Mouse (Mus musculus): ENCODE results near the gene Hemgn. TPM values are rescaled to one million over a fixed set of nuclear protein-coding genes. Genes with fewer than 3 reads are reported as not detected.

The Hemgn gene
- polyA plus RNA-seq, 1 experiment from 2014 or later, result 13.5 TPM

DNA sequence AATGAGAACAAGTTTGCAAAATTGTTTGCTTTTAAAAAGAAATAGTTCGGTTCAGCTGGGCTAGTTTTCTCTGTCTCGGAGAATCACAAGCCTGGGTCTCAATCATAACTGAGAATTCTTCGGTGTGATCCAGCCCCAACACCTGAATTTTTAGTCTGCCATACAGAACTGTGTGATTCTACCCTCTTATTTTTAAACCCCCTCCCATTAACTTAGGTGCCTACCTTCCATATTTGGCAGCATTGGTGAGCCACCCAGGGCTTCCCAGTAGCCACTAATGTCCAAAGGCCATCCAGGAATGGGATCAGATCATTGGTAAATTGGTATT is 67.6 kb downstream of the Hemgn start:
- Histone ChIP-seq H3K9me3 (ENCODE audit: control insufficient read depth, low read length) (no peaks in the 10 kb centered on the region), H3K4me2 (ENCODE audit: low read depth, severe bottlenecking) (no peak overlapping the region), H3K27ac (replicated peaks; ENCODE audit: low read depth, low read length) (no peak overlapping the region), H3K4me1 (ENCODE audit: control insufficient read depth, insufficient read depth, low read length) (no peaks in the 10 kb centered on the region), H3K27me3 (ENCODE audit: control insufficient read depth, insufficient read depth, low read length) (peaks cover 91% of the 10 kb centered on the region), H3K9ac (ENCODE audit: low read length) (no peak overlapping the region), H3K36me3 (ENCODE audit: control insufficient read depth, insufficient read depth, low read length) (no peaks in the 10 kb centered on the region), H3K4me3 (ENCODE audit: low read depth, low read length) (no peak overlapping the region)
- peak; percentile 36 for DNase-seq (ENCODE audit: low spot score)
- WGBS, result 20% methylated on average over 3 of the region's 3 CpGs
- no peak for ATAC-seq (ENCODE audit: insufficient number of reproducible peaks, low FRiP score, low TSS enrichment, low read depth)

DNA sequence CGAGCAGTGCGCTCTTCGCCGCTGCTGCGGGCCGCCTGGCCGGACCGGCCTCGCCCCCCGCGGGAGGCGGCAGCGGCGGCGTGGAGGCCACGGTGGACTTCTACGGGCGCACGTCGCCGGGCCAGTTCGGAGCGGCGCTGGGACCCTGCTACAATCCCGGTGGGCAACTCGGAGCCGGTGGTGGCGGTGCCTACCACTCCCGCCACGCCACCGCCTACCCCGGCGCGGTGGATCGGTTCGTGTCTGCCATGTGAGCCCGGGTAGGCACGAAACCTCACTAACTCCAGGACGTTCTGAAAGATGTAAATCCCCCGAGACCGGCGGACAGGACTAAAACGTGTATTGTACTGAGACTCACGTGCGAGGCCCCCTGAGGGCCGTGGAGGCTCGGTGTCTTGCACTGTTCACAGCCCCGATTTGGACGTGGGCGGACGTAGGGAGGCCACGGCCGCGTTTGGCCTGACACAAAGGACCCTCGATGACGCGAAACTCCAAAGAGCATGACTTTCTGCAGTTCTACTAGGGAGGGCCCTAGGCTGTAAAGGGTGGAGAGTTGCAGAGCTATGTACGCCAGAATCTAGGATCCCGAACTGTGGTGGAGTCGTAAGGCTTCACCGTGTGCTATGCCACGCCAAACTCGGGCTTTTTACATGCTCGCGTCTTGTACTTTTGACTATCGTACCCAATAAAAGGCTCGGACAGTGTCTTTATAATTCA is 68.1 kb downstream of the Hemgn start:
- Histone ChIP-seq H3K9me3 (ENCODE audit: control insufficient read depth, low read length) (no peaks in the 10 kb centered on the region), H3K4me2 (ENCODE audit: low read depth, severe bottlenecking) (0 out of 2 replicates have a peak overlapping the region, but pooled peaks have one; percentile 31), H3K27ac (replicated peaks; ENCODE audit: low read depth, low read length) (no peak overlapping the region), H3K9ac (ENCODE audit: low read length) (no peak overlapping the region), H3K4me3 (ENCODE audit: low read depth, low read length) (no peak overlapping the region), H3K36me3 (ENCODE audit: control insufficient read depth, insufficient read depth, low read length) (no peaks in the 10 kb centered on the region), H3K4me1 (ENCODE audit: control insufficient read depth, insufficient read depth, low read length) (no peaks in the 10 kb centered on the region), H3K27me3 (ENCODE audit: control insufficient read depth, insufficient read depth, low read length) (peaks cover 92% of the 10 kb centered on the region)
- no peak for ATAC-seq (ENCODE audit: insufficient number of reproducible peaks, low FRiP score, low TSS enrichment, low read depth)
- peak; percentile 60 for DNase-seq (ENCODE audit: low spot score)
- WGBS, result 4% methylated on average over 66 of the region's 67 CpGs

DNA sequence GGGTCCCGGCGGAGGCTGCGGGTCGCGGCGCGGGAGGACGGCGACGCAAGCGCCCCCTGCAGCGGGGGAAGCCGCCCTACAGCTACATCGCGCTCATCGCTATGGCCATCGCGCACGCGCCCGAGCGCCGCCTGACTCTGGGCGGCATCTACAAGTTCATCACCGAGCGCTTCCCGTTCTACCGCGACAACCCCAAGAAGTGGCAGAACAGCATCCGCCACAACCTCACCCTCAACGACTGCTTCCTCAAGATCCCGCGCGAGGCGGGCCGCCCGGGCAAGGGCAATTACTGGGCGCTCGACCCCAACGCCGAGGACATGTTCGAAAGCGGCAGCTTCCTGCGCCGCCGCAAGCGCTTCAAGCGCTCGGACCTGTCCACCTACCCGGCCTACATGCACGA is 69.0 kb downstream of the Hemgn start:
- peak; percentile 66 for DNase-seq (ENCODE audit: low spot score)
- no peaks in the 10 kb centered on the region for H3K36me3 ChIP-seq (ENCODE audit: control insufficient read depth, insufficient read depth, low read length)
- peak overlapping the region; percentile 20 for H3K4me3 ChIP-seq (ENCODE audit: low read depth, low read length)
- H3K9me3 ChIP-seq (ENCODE audit: control insufficient read depth, low read length), result no peaks in the 10 kb centered on the region
- H3K4me2 ChIP-seq (ENCODE audit: low read depth, severe bottlenecking), result peak overlapping the region; percentile 31
- no peaks in the 10 kb centered on the region for H3K4me1 ChIP-seq (ENCODE audit: control insufficient read depth, insufficient read depth, low read length)
- ATAC-seq (ENCODE audit: insufficient number of reproducible peaks, low FRiP score, low TSS enrichment, low read depth), result no peak
- peaks cover 94% of the 10 kb centered on the region for H3K27me3 ChIP-seq (ENCODE audit: control insufficient read depth, insufficient read depth, low read length)
- 1% methylated on average over 28 of the region's 51 CpGs for WGBS
- H3K9ac ChIP-seq (ENCODE audit: low read length), result no peak overlapping the region
- H3K27ac ChIP-seq (replicated peaks; ENCODE audit: low read depth, low read length), result no peak overlapping the region

Other genes starting within 250 kb of the Hemgn start
- 26.1 and 27.3 TPM in 2 replicates for gene Xpa, start 217.2 kb downstream of the Hemgn start, polyA plus RNA-seq (2014; fragmentation: Nextera tagmentation; extraction: Ambion mirVana)
- gene Foxe1, start 69.9 kb downstream of the Hemgn start, polyA plus RNA-seq (2014; fragmentation: Nextera tagmentation; extraction: Ambion mirVana), result not detected in 2 replicates
- 10.2 and 11.0 TPM in 2 replicates for gene Trmo, start 24.1 kb downstream of the Hemgn start, polyA plus RNA-seq (2014; fragmentation: Nextera tagmentation; extraction: Ambion mirVana)
- 403 and 422 TPM in 2 replicates for gene Anp32b, start 37.4 kb upstream of the Hemgn start, polyA plus RNA-seq (2014; fragmentation: Nextera tagmentation; extraction: Ambion mirVana)
- 94.8 and 98.0 TPM in 2 replicates for gene Nans, start 75.7 kb upstream of the Hemgn start, polyA plus RNA-seq (2014; fragmentation: Nextera tagmentation; extraction: Ambion mirVana)
- gene Trim14, start 122.6 kb upstream of the Hemgn start, polyA plus RNA-seq (2014; fragmentation: Nextera tagmentation; extraction: Ambion mirVana), result 0.36 and 0.95 TPM in 2 replicates
- gene Coro2a, start 188.7 kb upstream of the Hemgn start, polyA plus RNA-seq (2014; fragmentation: Nextera tagmentation; extraction: Ambion mirVana), result 1.7 and 2.7 TPM in 2 replicates
- gene Tbc1d2, start 236.7 kb upstream of the Hemgn start, polyA plus RNA-seq (2014; fragmentation: Nextera tagmentation; extraction: Ambion mirVana), result 0.96 and 1.7 TPM in 2 replicates

All from limb, embryonic 11.5 days (tissue).